Mouse (Mus musculus) myocyte (in vitro differentiated cells): ENCODE results near the gene Tbx18. TPM values are rescaled to one million over a fixed set of nuclear protein-coding genes. Genes with fewer than 3 reads are reported as not detected.

ENCODE experiments used
- H3K27me3 ChIP-seq: one replicate; pipeline ENCODE4 v1.6.1; 2011; ENCODE audit not compliant: control insufficient read depth, insufficient read depth, insufficient read length
- H3K36me3 ChIP-seq: one replicate; pipeline ENCODE4 v1.6.1; 2011; ENCODE audit not compliant: control insufficient read depth, insufficient read depth
- H3K4me2 ChIP-seq: one replicate; pipeline ENCODE4 v1.6.1; 2011; ENCODE audit warnings: low read depth, control low read depth
- H3K4me3 ChIP-seq: one replicate; pipeline ENCODE4 v1.5.1; 2011; ENCODE audit warnings: mild to moderate bottlenecking, control low read depth, moderate library complexity
- H3K79me2 ChIP-seq: one replicate; pipeline ENCODE4 v1.6.1; 2011; ENCODE audit not compliant: control insufficient read depth, insufficient read depth
- H3ac ChIP-seq: one replicate; pipeline ENCODE4 v1.6.1; 2011; ENCODE audit not compliant: control insufficient read depth, insufficient read length
- CEBPB ChIP-seq: IDR thresholded peaks from 2 replicates; pipeline ENCODE4 v1.6.1; 2011; ENCODE audit warnings: mild to moderate bottlenecking, moderate library complexity; ENCODE audit not compliant: poor library complexity, insufficient read depth, severe bottlenecking
- E2F4 ChIP-seq: IDR thresholded peaks from one replicate; pipeline ENCODE4 v1.6.1; 2011; ENCODE audit warnings: mild to moderate bottlenecking, control low read depth, moderate library complexity; ENCODE audit not compliant: insufficient read depth
- MAX ChIP-seq: IDR thresholded peaks from one replicate; pipeline ENCODE4 v1.6.1; 2011; ENCODE audit warnings: low read depth, mild to moderate bottlenecking, control low read depth
- MYOD1 ChIP-seq, 3 experiments: IDR thresholded peaks; one replicate each; pipeline ENCODE4 v1.6.1; 2011; ENCODE audit warnings: control low read depth in 2 of 3, low read depth in 2 of 3, mild to moderate bottlenecking in 2 of 3, moderate library complexity in 1 of 3; ENCODE audit not compliant: insufficient read length in 2 of 3, control insufficient read depth in 1 of 3
- MYOG ChIP-seq, 3 experiments: IDR thresholded peaks; one replicate each; pipeline ENCODE4 v1.6.1; 2011; ENCODE audit warnings: control low read depth in 2 of 3, low read depth in 2 of 3, mild to moderate bottlenecking in 2 of 3; ENCODE audit not compliant: insufficient read length in 2 of 3, control insufficient read depth in 1 of 3, insufficient read depth in 1 of 3
- POLR2A ChIP-seq: IDR thresholded peaks from one replicate; pipeline ENCODE4 v1.6.1; 2011; ENCODE audit warnings: low read depth, mild to moderate bottlenecking, control low read depth, moderate library complexity; ENCODE audit not compliant: insufficient read length
- POLR2AphosphoS2 ChIP-seq: IDR thresholded peaks from one replicate; pipeline ENCODE4 v1.6.1; 2011; ENCODE audit warnings: low read depth, control low read depth; ENCODE audit not compliant: insufficient read length
- REST ChIP-seq: IDR thresholded peaks from one replicate; pipeline ENCODE4 v1.6.1; 2011; ENCODE audit warnings: mild to moderate bottlenecking, control low read depth, moderate library complexity; ENCODE audit not compliant: insufficient read depth, insufficient read length
- SRF ChIP-seq: IDR thresholded peaks from one replicate; pipeline ENCODE4 v1.6.1; 2011; ENCODE audit warnings: low read depth; ENCODE audit not compliant: control insufficient read depth, insufficient read length
- TCF12 ChIP-seq: IDR thresholded peaks from one replicate; pipeline ENCODE4 v1.6.1; 2011; ENCODE audit warnings: mild to moderate bottlenecking, control low read depth; ENCODE audit not compliant: poor library complexity, insufficient read depth, severe bottlenecking
- TCF3 ChIP-seq: IDR thresholded peaks from one replicate; pipeline ENCODE4 v1.6.1; 2011; ENCODE audit warnings: low read depth, control low read depth; ENCODE audit not compliant: insufficient read length
- USF1 ChIP-seq: IDR thresholded peaks from one replicate; pipeline ENCODE4 v1.6.1; 2011; ENCODE audit warnings: low read depth, mild to moderate bottlenecking, control low read depth, moderate library complexity
- polyA plus RNA-seq: library from polyadenylated mRNA; unstranded; fragments of >200 nt; fragmentation: generic; extraction: Trizol; gene quantifications from one replicate; pipeline ENCODE4 v1.2.1, GENCODE M21; 2012; ENCODE audit warnings: missing spikeins

Tbx18 gene
- polyA plus RNA-seq, 1 experiment, result 3.2 TPM

DNA sequence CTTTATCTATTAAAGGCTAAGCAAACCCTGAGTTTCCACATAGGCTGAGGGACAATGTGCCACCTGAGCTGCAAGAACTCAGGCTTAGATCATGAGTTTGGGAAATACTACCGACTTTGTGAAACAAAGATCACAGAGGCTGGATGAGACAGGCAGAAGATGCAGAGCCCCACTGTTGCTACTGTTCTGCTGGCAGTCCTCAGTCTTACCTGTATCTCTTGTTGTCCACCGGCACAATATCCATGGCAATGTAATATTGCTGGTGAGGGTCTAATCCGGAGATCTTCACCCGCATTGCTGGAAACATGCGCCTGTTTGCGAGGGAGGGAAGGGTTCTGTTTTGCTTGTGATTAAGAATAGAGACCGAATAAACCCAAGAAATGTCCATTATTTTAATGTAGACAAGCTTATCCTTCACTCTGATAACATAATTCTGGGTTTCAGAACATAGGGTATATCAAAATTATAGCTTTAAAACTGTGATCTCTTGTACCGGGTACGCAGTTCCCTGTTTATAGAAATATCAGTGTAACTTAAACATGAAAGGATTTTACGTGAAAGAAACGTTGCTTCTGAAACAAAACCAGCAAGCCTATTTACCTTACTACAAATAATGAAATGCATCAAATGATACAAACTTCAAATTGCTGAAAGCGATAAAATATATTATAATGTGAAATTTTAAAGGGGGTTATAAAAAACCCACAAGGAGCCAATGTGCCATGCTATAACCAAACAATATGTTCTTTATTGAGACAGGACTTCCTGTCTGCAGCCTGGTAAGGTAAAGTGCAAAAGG is 3.7 kb downstream of the Tbx18 start:
- no peaks in the 10 kb centered on the region for H3K27me3 ChIP-seq
- H3ac ChIP-seq, result no peak overlapping the region
- TF ChIP-seq TCF12, result no peak
- TF ChIP-seq MYOD1 (IDR thresholded peaks at IDR 0.05; ENCODE audit: control insufficient read depth in 1 of 3, insufficient read length in 2 of 3, low read depth in 2 of 3), result no peak
- no peak for TF ChIP-seq MAX
- TF ChIP-seq POLR2AphosphoS2, result no peak
- TF ChIP-seq E2F4, result no peak
- TF ChIP-seq TCF3, result no peak
- no peak for TF ChIP-seq REST
- no peak overlapping the region for H3K4me2 ChIP-seq
- H3K4me3 ChIP-seq, result no peak overlapping the region
- H3K79me2 ChIP-seq, result peaks cover 17% of the 10 kb centered on the region
- no peaks in the 10 kb centered on the region for H3K36me3 ChIP-seq

DNA sequence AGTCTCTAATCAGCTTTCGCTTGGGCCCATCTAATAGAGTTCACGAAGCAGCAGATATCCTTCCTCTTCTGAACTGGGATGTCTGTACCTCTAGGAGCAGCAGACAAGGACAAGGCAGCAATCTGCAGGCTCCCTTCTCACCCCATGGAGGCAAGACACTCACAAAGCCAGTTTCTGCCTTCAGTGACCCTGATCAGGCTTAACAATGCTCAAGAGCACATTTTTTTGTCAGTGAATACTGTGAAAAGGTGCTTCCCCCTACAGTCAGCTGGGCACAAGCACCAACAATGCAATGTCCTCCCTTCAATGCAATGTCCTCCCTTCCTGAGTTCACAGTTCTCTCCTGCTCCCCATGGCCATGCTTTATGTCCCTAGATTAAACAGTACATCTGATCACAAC is 9.3 kb downstream of the Tbx18 start:
- TF ChIP-seq MAX (no peak), TCF12 (no peak), CEBPB (no peak), USF1 (no peak), REST (no peak), POLR2AphosphoS2 (no peak), E2F4 (no peak), MYOD1 (IDR thresholded peaks at IDR 0.05; ENCODE audit: control insufficient read depth in 1 of 3, insufficient read length in 2 of 3, low read depth in 2 of 3) (no peak), TCF3 (no peak), POLR2A (no peak), SRF (no peak), MYOG (IDR thresholded peaks at IDR 0.05; ENCODE audit: control insufficient read depth in 1 of 3, insufficient read depth in 1 of 3, insufficient read length in 2 of 3, low read depth in 2 of 3) (no peak)
- Histone ChIP-seq H3K4me2 (no peak overlapping the region), H3K79me2 (no peaks in the 10 kb centered on the region), H3K4me3 (no peak overlapping the region), H3ac (no peak overlapping the region), H3K36me3 (no peaks in the 10 kb centered on the region), H3K27me3 (no peaks in the 10 kb centered on the region)

DNA sequence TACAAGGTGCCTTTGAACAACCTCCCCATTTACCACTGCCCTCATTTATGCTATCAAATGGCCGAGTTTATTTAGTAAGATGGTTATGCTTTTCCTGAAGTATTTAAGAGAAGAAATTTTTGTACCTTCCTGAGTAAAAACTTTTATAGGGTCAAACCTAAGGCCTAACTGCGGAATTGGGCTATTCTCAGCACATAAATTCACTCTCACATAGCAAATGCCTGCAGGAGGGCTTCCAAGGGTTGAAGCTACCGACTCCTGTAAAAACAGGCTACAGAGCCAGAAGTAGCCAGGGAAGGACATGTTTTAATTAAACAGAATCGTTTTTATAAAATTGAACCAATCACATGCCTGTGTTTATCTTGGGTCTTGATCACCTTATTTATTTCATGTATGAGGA is 20.7 kb downstream of the Tbx18 start:
- H3K79me2 ChIP-seq, result no peaks in the 10 kb centered on the region
- no peak for TF ChIP-seq TCF3
- no peak for TF ChIP-seq MYOG (IDR thresholded peaks at IDR 0.05; ENCODE audit: control insufficient read depth in 1 of 3, insufficient read depth in 1 of 3, insufficient read length in 2 of 3, low read depth in 2 of 3)
- TF ChIP-seq REST, result no peak
- TF ChIP-seq TCF12, result no peak
- no peak for TF ChIP-seq POLR2AphosphoS2
- no peak for TF ChIP-seq E2F4
- TF ChIP-seq CEBPB, result no peak
- no peak for TF ChIP-seq USF1
- TF ChIP-seq SRF, result no peak
- TF ChIP-seq MYOD1 (IDR thresholded peaks at IDR 0.05; ENCODE audit: control insufficient read depth in 1 of 3, insufficient read length in 2 of 3, low read depth in 2 of 3), result no peak
- no peak for TF ChIP-seq MAX
- no peak for TF ChIP-seq POLR2A
- H3K27me3 ChIP-seq, result no peaks in the 10 kb centered on the region
- no peak overlapping the region for H3ac ChIP-seq
- H3K4me2 ChIP-seq, result no peak overlapping the region
- peaks cover 21% of the 10 kb centered on the region for H3K36me3 ChIP-seq
- no peak overlapping the region for H3K4me3 ChIP-seq

DNA sequence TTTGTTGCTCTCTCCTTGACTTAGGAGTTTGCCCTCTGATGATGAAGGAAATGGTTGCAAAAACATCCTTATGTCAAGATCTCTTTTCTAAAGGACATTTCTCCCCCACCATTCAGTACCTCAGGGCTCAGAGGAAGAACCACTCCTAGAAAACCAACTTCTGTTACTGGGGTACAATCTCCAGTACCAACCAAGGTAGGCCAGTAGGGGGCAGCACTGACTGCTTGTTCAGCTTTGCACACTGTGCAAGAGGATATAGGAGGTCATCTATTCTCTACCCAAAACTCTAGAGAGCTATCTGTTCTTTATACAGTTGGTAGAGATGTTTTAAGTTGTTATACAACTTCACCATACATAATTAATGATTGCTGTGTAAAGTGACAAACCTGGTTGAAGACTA is 22.9 kb downstream of the Tbx18 start:
- Histone ChIP-seq H3K4me3 (no peak overlapping the region), H3K36me3 (peaks cover 15% of the 10 kb centered on the region), H3ac (no peak overlapping the region), H3K27me3 (no peaks in the 10 kb centered on the region), H3K4me2 (no peak overlapping the region), H3K79me2 (no peaks in the 10 kb centered on the region)
- TF ChIP-seq MYOG (IDR thresholded peaks at IDR 0.05; ENCODE audit: control insufficient read depth in 1 of 3, insufficient read depth in 1 of 3, insufficient read length in 2 of 3, low read depth in 2 of 3), result no peak
- no peak for TF ChIP-seq TCF12
- TF ChIP-seq E2F4, result no peak
- TF ChIP-seq POLR2AphosphoS2, result no peak
- no peak for TF ChIP-seq MYOD1 (IDR thresholded peaks at IDR 0.05; ENCODE audit: control insufficient read depth in 1 of 3, insufficient read length in 2 of 3, low read depth in 2 of 3)
- TF ChIP-seq TCF3, result no peak
- no peak for TF ChIP-seq REST
- no peak for TF ChIP-seq CEBPB
- TF ChIP-seq USF1, result no peak
- no peak for TF ChIP-seq POLR2A
- TF ChIP-seq MAX, result no peak
- TF ChIP-seq SRF, result no peak
